Mouse (Mus musculus) hindbrain, embryonic 14.5 days (tissue): ENCODE measurements around the gene Gna15. TPM values are rescaled to one million over a fixed set of nuclear protein-coding genes. Genes with fewer than 3 reads are reported as not detected.

ENCODE experiments used
- ATAC-seq: fragments of 200-750 bp; cut with Nextera tagmentation; 2 replicates; pipeline ENCODE4 v1.8.0; 2017; ENCODE audit warnings: moderate number of reproducible peaks, mild to moderate bottlenecking, moderate TSS enrichment, moderate library complexity; ENCODE audit not compliant: low FRiP score
- DNase-seq: peaks from one replicate; pipeline ENCODE4 v3.0.0-alpha.2; 2015; ENCODE audit warnings: low spot score
- H3K27ac ChIP-seq: fragments of 300-500 bp; sonication (generic); 2 replicates; pipeline ENCODE4 v1.5.1; 2014; ENCODE audit warnings: mild to moderate bottlenecking, moderate library complexity
- H3K27me3 ChIP-seq: fragments of 300-500 bp; sonication (generic); 2 replicates; pipeline ENCODE4 v1.6.1; 2014; ENCODE audit warnings: mild to moderate bottlenecking, low read length, mixed read lengths; ENCODE audit not compliant: control insufficient read depth, insufficient read depth
- H3K36me3 ChIP-seq: fragments of 300-500 bp; sonication (generic); replicated peaks from 2 replicates; pipeline ENCODE4 v1.6.1; 2014; ENCODE audit not compliant: control insufficient read depth, insufficient read depth
- H3K4me1 ChIP-seq: fragments of 300-500 bp; sonication (generic); replicated peaks from 2 replicates; pipeline ENCODE4 v1.6.1; 2014; ENCODE audit warnings: antibody characterized with exemption, low read length, mixed read lengths; ENCODE audit not compliant: control insufficient read depth, insufficient read depth
- H3K4me2 ChIP-seq: fragments of 300-500 bp; sonication (generic); replicated peaks from 2 replicates; pipeline ENCODE4 v1.6.1; 2014; ENCODE audit warnings: mild to moderate bottlenecking, moderate library complexity
- H3K4me3 ChIP-seq: fragments of 300-500 bp; sonication (generic); replicated peaks from 2 replicates; pipeline ENCODE4 v1.5.1; 2014; ENCODE audit warnings: mild to moderate bottlenecking, low read length
- H3K9ac ChIP-seq: fragments of 300-500 bp; sonication (generic); 2 replicates; pipeline ENCODE4 v1.6.1; 2014
- H3K9me3 ChIP-seq: fragments of 300-500 bp; sonication (generic); 2 replicates; pipeline ENCODE4 v1.6.1; 2016; ENCODE audit warnings: low read length; ENCODE audit not compliant: control insufficient read depth
- WGBS: fragments of 180-500 bp; shearing (Covaris S2); extraction: QIAGEN DNeasy Blood & Tissue Kit; methylation state at CpG from one replicate; pipeline ENCODE4 v1.1.7; 2014; 5-methylcytosine and 5-hydroxymethylcytosine counted together
- polyA plus RNA-seq: library from polyadenylated mRNA; unstranded; fragments of >200 nt; fragmentation: Nextera tagmentation; extraction: Ambion mirVana; gene quantifications from 2 replicates; pipeline ENCODE4 v1.2.1, GENCODE M21; 2014

The Gna15 gene
- polyA plus RNA-seq, 1 experiment from 2014 or later: 1.1 TPM

- H3K27ac ChIP-seq: peak within 1 kb of the TSS; percentile 87
- under 1% methylated on average over 56 of the region's 59 CpGs for WGBS
- peak; percentile 97 for ATAC-seq
- H3K9ac ChIP-seq: peak within 1 kb of the TSS; percentile 96
- peak within 1 kb of the TSS; percentile 95 for H3K4me2 ChIP-seq
- H3K9me3 ChIP-seq: no peaks in the 10 kb centered on the region
- no peaks in the 10 kb centered on the region for H3K36me3 ChIP-seq
- H3K4me3 ChIP-seq: peak within 1 kb of the TSS; percentile 89
- peaks cover 18% of the 10 kb centered on the region for H3K4me1 ChIP-seq
- no peaks in the 10 kb centered on the region for H3K27me3 ChIP-seq
- peak; percentile 99 for DNase-seq
Observed at GRCm38 (mm10) chr10:81545161-81545747, 21.2 kb upstream of the Gna15 start, which contains the start of gene Gna11. Gna11 (minus strand) TSS chr10:81545190.

- Histone ChIP-seq H3K36me3 (no peaks in the 10 kb centered on the region; the same call in 1 of the 2 replicates), H3K27me3 (no peaks in the 10 kb centered on the region), H3K4me2 (peak overlapping the region; percentile 95), H3K27ac (peak overlapping the region; percentile 87), H3K9ac (peak overlapping the region; percentile 96), H3K4me1 (peaks cover 18% of the 10 kb centered on the region), H3K9me3 (no peaks in the 10 kb centered on the region), H3K4me3 (peak overlapping the region; percentile 89)
- DNase-seq: peak; percentile 38
- WGBS: under 1% methylated on average over 85 of the region's 93 CpGs
- ATAC-seq: peak; percentile 28
Observed at GRCm38 (mm10) chr10:81544296-81545160, 20.5 kb upstream of the Gna15 start.

- peaks cover 18% of the 10 kb centered on the region for H3K4me1 ChIP-seq
- no peaks in the 10 kb centered on the region for H3K9me3 ChIP-seq
- H3K4me2 ChIP-seq: peak overlapping the region; percentile 95
- peak overlapping the region; percentile 96 for H3K9ac ChIP-seq
- 81% methylated on average over 1 of the region's 1 CpGs for WGBS
- no peaks in the 10 kb centered on the region for H3K27me3 ChIP-seq
- no peak for DNase-seq
- no peaks in the 10 kb centered on the region; the same call in 1 of the 2 replicates for H3K36me3 ChIP-seq
- peak overlapping the region; percentile 89 for H3K4me3 ChIP-seq
- no peak overlapping the region for H3K27ac ChIP-seq
- ATAC-seq: no peak
Observed at GRCm38 (mm10) chr10:81543633-81544032, 19.6 kb upstream of the Gna15 start.

- Histone ChIP-seq H3K4me1 (peaks cover 18% of the 10 kb centered on the region), H3K27ac (no peak overlapping the region), H3K4me2 (peak overlapping the region; percentile 95), H3K9ac (peak overlapping the region; percentile 96; the same call in 1 of the 2 replicates), H3K36me3 (no peaks in the 10 kb centered on the region; the same call in 1 of the 2 replicates), H3K27me3 (no peaks in the 10 kb centered on the region), H3K9me3 (no peaks in the 10 kb centered on the region), H3K4me3 (peak overlapping the region; percentile 89)
- ATAC-seq: no peak
- DNase-seq: no peak
- WGBS: 72% methylated on average over 7 of the region's 7 CpGs
Observed at GRCm38 (mm10) chr10:81542727-81543460, 18.9 kb upstream of the Gna15 start.

GRCm38 (mm10) chr10:81541803-81542202, 17.8 kb upstream of the Gna15 start:
- WGBS: 81% methylated on average over 10 of the region's 10 CpGs
- ATAC-seq: no peak
- H3K4me3 ChIP-seq: no peak overlapping the region
- H3K9me3 ChIP-seq: no peaks in the 10 kb centered on the region
- H3K27ac ChIP-seq: no peak overlapping the region
- peaks cover 18% of the 10 kb centered on the region for H3K4me1 ChIP-seq
- no peaks in the 10 kb centered on the region; the same call in 1 of the 2 replicates for H3K36me3 ChIP-seq
- 0 out of 2 replicates have a peak overlapping the region, but pooled peaks have one; percentile 10 for H3K4me2 ChIP-seq
- no peaks in the 10 kb centered on the region for H3K27me3 ChIP-seq
- H3K9ac ChIP-seq: peak overlapping the region; percentile 5; the same call in 1 of the 2 replicates
- DNase-seq: no peak

- Histone ChIP-seq H3K9ac (peak overlapping the region; percentile 5; the same call in 1 of the 2 replicates), H3K4me2 (no peak overlapping the region), H3K27ac (no peak overlapping the region), H3K27me3 (no peaks in the 10 kb centered on the region), H3K4me1 (peaks cover 18% of the 10 kb centered on the region), H3K36me3 (no peaks in the 10 kb centered on the region; the same call in 1 of the 2 replicates), H3K9me3 (no peaks in the 10 kb centered on the region), H3K4me3 (no peak overlapping the region)
- 86% methylated on average over 5 of the region's 5 CpGs for WGBS
- no peak for ATAC-seq
- no peak for DNase-seq
Observed at GRCm38 (mm10) chr10:81541363-81541762, 17.3 kb upstream of the Gna15 start.

- Histone ChIP-seq H3K4me1 (peaks cover 12% of the 10 kb centered on the region), H3K27ac (no peak overlapping the region), H3K9ac (no peak overlapping the region), H3K9me3 (no peaks in the 10 kb centered on the region), H3K4me2 (no peak overlapping the region), H3K36me3 (peaks cover 10% of the 10 kb centered on the region), H3K27me3 (no peaks in the 10 kb centered on the region), H3K4me3 (no peak overlapping the region)
- DNase-seq (no peak), ATAC-seq (no peak)
- WGBS: 91% methylated on average over 3 of the region's 3 CpGs
Observed at GRCm38 (mm10) chr10:81538321-81539048, 14.5 kb upstream of the Gna15 start.

GRCm38 (mm10) chr10:81537429-81537828, 13.4 kb upstream of the Gna15 start:
- ATAC-seq (no peak), DNase-seq (no peak)
- Histone ChIP-seq H3K4me2 (no peak overlapping the region), H3K9me3 (no peaks in the 10 kb centered on the region), H3K27ac (no peak overlapping the region), H3K27me3 (no peaks in the 10 kb centered on the region), H3K36me3 (peaks cover 21% of the 10 kb centered on the region), H3K4me3 (no peak overlapping the region), H3K4me1 (peaks cover 1% of the 10 kb centered on the region), H3K9ac (no peak overlapping the region)
- 95% methylated on average over 2 of the region's 2 CpGs for WGBS
